Mouse (Mus musculus) MEL (cell line): ENCODE data around the gene Szt2. TPM values are rescaled to one million over a fixed set of nuclear protein-coding genes. Genes with fewer than 3 reads are reported as not detected.

Experiments
- DNase-seq: peaks from one replicate; pipeline ENCODE4 v3.0.0; 2011; ENCODE audit warnings: low read depth, low spot score
- H3K27ac ChIP-seq: 2 replicates; pipeline ENCODE4 v1.5.1; 2012; ENCODE audit warnings: low read depth, mild to moderate bottlenecking, control low read depth, low read length, moderate library complexity; ENCODE audit not compliant: control insufficient read depth
- H3K27me3 ChIP-seq, 2 experiments: fragments of 150-350 bp in 1 of 2; sonication (generic) in 1 of 2; 2 replicates each; pipeline ENCODE4 v1.6.1; 2012; ENCODE audit warnings: low read length in 2 of 2, mild to moderate bottlenecking in 2 of 2, improper control_type of control experiment in 1 of 2, moderate library complexity in 1 of 2; ENCODE audit not compliant: insufficient read depth in 2 of 2, control insufficient read depth in 1 of 2
- H3K36me3 ChIP-seq, 2 experiments: 2 replicates each; pipeline ENCODE4 v1.6.1; 2012 to 2014; ENCODE audit warnings: low read length in 2 of 2, improper control_type of control experiment in 1 of 2, inconsistent platforms in 1 of 2, mild to moderate bottlenecking in 1 of 2; ENCODE audit not compliant: insufficient read depth in 2 of 2, control insufficient read depth in 1 of 2
- H3K4me1 ChIP-seq, 2 experiments: fragments of 150-350 bp in 1 of 2; sonication (generic) in 1 of 2; 2 replicates each; pipeline ENCODE4 v1.6.1; 2012; ENCODE audit warnings: low read length in 2 of 2, improper control_type of control experiment in 1 of 2, mild to moderate bottlenecking in 1 of 2; ENCODE audit not compliant: insufficient read depth in 2 of 2, control insufficient read depth in 1 of 2
- H3K4me3 ChIP-seq, 2 experiments: fragments of 150-350 bp in 1 of 2; sonication (generic) in 1 of 2; 2 replicates each; pipeline ENCODE4 v1.5.1; 2012; ENCODE audit warnings: low read depth in 2 of 2, low read length in 2 of 2, mild to moderate bottlenecking in 2 of 2, moderate library complexity in 2 of 2, control low read depth in 1 of 2, improper control_type of control experiment in 1 of 2; ENCODE audit not compliant: control insufficient read depth in 1 of 2, insufficient read depth in 1 of 2
- H3K79me2 ChIP-seq: 2 replicates; pipeline ENCODE4 v1.6.1; 2012; ENCODE audit warnings: mild to moderate bottlenecking, low read length, moderate library complexity; ENCODE audit not compliant: control insufficient read depth, poor library complexity, insufficient read depth
- H3K9ac ChIP-seq: 2 replicates; pipeline ENCODE4 v1.6.1; 2012; ENCODE audit warnings: low read depth, mild to moderate bottlenecking, control low read depth, low read length, moderate library complexity; ENCODE audit not compliant: control insufficient read depth, poor library complexity, severe bottlenecking
- H3K9me3 ChIP-seq: fragments of 150-350 bp; sonication (generic); replicated peaks from 2 replicates; pipeline ENCODE4 v1.6.1; 2012; ENCODE audit warnings: mild to moderate bottlenecking, low read length, improper control_type of control experiment, moderate library complexity; ENCODE audit not compliant: insufficient read depth
- CHD1 ChIP-seq: IDR thresholded peaks from 2 replicates; pipeline ENCODE4 v1.6.1; 2012; ENCODE audit warnings: low read depth, mild to moderate bottlenecking, inconsistent platforms, low read length, improper control_type of control experiment
- CTCF ChIP-seq, 3 experiments: IDR thresholded peaks in 2 of 3; conservative IDR thresholded peaks in 1 of 3; 2 replicates each; pipeline ENCODE4 v1.5.1; 2011 to 2012; ENCODE audit warnings: low read length in 3 of 3, low read depth in 2 of 3, mild to moderate bottlenecking in 2 of 3, improper control_type of control experiment in 1 of 3, inconsistent platforms in 1 of 3, mixed read lengths in 1 of 3, moderate library complexity in 1 of 3; ENCODE audit not compliant: control insufficient read depth in 1 of 3, insufficient read depth in 1 of 3, poor library complexity in 1 of 3, severe bottlenecking in 1 of 3
- ELF1 ChIP-seq: IDR thresholded peaks from 2 replicates; pipeline ENCODE4 v1.6.1; 2014; ENCODE audit warnings: low read depth, mild to moderate bottlenecking, inconsistent platforms, low read length, improper control_type of control experiment, moderate library complexity
- KAT2A ChIP-seq: conservative IDR thresholded peaks from 2 replicates; pipeline ENCODE4 v1.6.1; 2012; ENCODE audit warnings: low read depth, low read length, improper control_type of control experiment, inconsistent platforms
- MAZ ChIP-seq: IDR thresholded peaks from 2 replicates; pipeline ENCODE4 v1.6.1; 2012; ENCODE audit warnings: low read depth, mild to moderate bottlenecking, inconsistent platforms, low read length, improper control_type of control experiment
- MEF2A ChIP-seq: IDR thresholded peaks from 2 replicates; pipeline ENCODE4 v1.6.1; 2014; ENCODE audit warnings: low read depth, mild to moderate bottlenecking, inconsistent platforms, low read length, improper control_type of control experiment; ENCODE audit not compliant: poor library complexity, insufficient replicate concordance, severe bottlenecking; ENCODE audit errors: extremely low read depth
- MYB ChIP-seq: IDR thresholded peaks from 2 replicates; pipeline ENCODE4 v1.6.1; 2011; ENCODE audit warnings: mild to moderate bottlenecking, low read depth, low read length, improper control_type of control experiment
- NELFE ChIP-seq: IDR thresholded peaks from 2 replicates; pipeline ENCODE4 v1.6.1; 2011; ENCODE audit warnings: low read depth, low read length, improper control_type of control experiment
- NRF1 ChIP-seq: IDR thresholded peaks from 2 replicates; pipeline ENCODE4 v1.6.1; 2014; ENCODE audit warnings: low read depth, mild to moderate bottlenecking, inconsistent platforms, low read length, improper control_type of control experiment, moderate library complexity; ENCODE audit not compliant: poor library complexity, insufficient read depth, severe bottlenecking
- TCF12 ChIP-seq: IDR thresholded peaks from 2 replicates; pipeline ENCODE4 v1.6.1; 2014; ENCODE audit warnings: low read depth, mild to moderate bottlenecking, inconsistent platforms, low read length, improper control_type of control experiment, moderate library complexity
- UBTF ChIP-seq: IDR thresholded peaks from 2 replicates; pipeline ENCODE4 v1.6.1; 2012; ENCODE audit warnings: low read depth, mild to moderate bottlenecking, inconsistent platforms, low read length, improper control_type of control experiment, moderate library complexity, borderline replicate concordance; ENCODE audit not compliant: insufficient read depth
- USF1 ChIP-seq: IDR thresholded peaks from 2 replicates; pipeline ENCODE4 v1.6.1; 2014; ENCODE audit warnings: low read depth, mild to moderate bottlenecking, inconsistent platforms, low read length, improper control_type of control experiment, moderate library complexity
- USF2 ChIP-seq, 2 experiments: IDR thresholded peaks; 2 replicates each; pipeline ENCODE4 v1.6.1; 2011 to 2012; ENCODE audit warnings: improper control_type of control experiment in 2 of 2, low read length in 2 of 2, borderline replicate concordance in 1 of 2, inconsistent platforms in 1 of 2, low read depth in 1 of 2, mild to moderate bottlenecking in 1 of 2; ENCODE audit not compliant: insufficient read depth in 1 of 2
- ZC3H11A ChIP-seq: IDR thresholded peaks from 2 replicates; pipeline ENCODE4 v1.6.1; 2012; ENCODE audit warnings: low read depth, mild to moderate bottlenecking, inconsistent platforms, low read length, improper control_type of control experiment
- ZKSCAN1 ChIP-seq: IDR thresholded peaks from 2 replicates; pipeline ENCODE4 v1.6.1; 2012; ENCODE audit warnings: low read depth, mild to moderate bottlenecking, inconsistent platforms, low read length, improper control_type of control experiment, moderate library complexity
- ZMIZ1 ChIP-seq: IDR thresholded peaks from 2 replicates; pipeline ENCODE4 v1.6.1; 2012; ENCODE audit warnings: low read depth, mild to moderate bottlenecking, inconsistent platforms, low read length, improper control_type of control experiment, moderate library complexity
- polyA plus RNA-seq, 2 experiments: library from polyadenylated mRNA; stranded (reverse) in 1 of 2; unstranded in 1 of 2; fragments of >175 nt in 1 of 2; fragments of >200 nt in 1 of 2; gene quantifications; 2 replicates each; pipeline versions ENCODE4 v1.2.1 to v1.2.4; 2012; ENCODE audit warnings: low replicate concordance in 2 of 2, low read depth in 1 of 2; ENCODE audit not compliant: insufficient read length in 2 of 2, insufficient read depth in 1 of 2, missing spikeins in 1 of 2
- total RNA-seq: library from RNA; depleted of rRNA; stranded (reverse); fragments of 300-350 nt; gene quantifications from 2 replicates; pipeline ENCODE4 v1.2.3, GENCODE M21; 2012

The Szt2 gene
- total and polyA plus RNA-seq, 3 experiments: 5.7 to 24.0 TPM; not detected in 1

GRCm38 (mm10) chr4:118401421-118401820 lies 7.7 kb downstream of the Szt2 start:
- H3K79me2 ChIP-seq: no peaks in the 10 kb centered on the region
- DNase-seq: no peak
- H3K4me1 ChIP-seq: no peaks in the 10 kb centered on the region
- no peak overlapping the region for H3K9ac ChIP-seq
- H3K27me3 ChIP-seq: no peaks in the 10 kb centered on the region
- no peak overlapping the region for H3K4me3 ChIP-seq
- no peaks in the 10 kb centered on the region for H3K9me3 ChIP-seq
- no peak overlapping the region for H3K27ac ChIP-seq
- peaks cover 0 to 4% of the 10 kb centered on the region in 2 experiments; a peak in 2 of 4 replicates for H3K36me3 ChIP-seq
- no peak for TF ChIP-seq NELFE
- no peak for TF ChIP-seq USF1

DNA sequence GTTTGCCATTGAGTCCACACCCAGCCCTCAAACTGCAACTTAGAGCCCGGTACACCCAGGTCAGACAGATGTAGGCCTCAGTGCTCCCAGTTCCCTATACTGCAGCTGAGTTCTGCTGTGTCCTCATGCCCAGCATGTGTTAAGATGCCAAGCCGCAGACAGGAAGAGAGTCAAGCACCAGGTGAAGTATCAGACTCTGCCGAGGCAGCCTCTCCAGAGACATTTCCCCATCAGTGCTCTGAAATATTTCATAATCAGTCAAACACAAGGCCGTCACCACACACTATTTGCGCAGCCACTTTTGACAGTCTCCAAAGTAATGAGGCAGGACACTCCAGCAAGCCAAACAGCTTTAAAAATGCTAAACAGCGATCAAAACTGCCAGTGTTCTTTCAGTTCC lies 10.7 kb downstream of the Szt2 start:
- Histone ChIP-seq H3K4me3 (no peak overlapping the region), H3K27me3 (no peaks in the 10 kb centered on the region), H3K4me1 (peaks cover 8 to 9% of the 10 kb centered on the region in 2 experiments), H3K27ac (no peak overlapping the region), H3K9me3 (no peaks in the 10 kb centered on the region), H3K36me3 (peaks cover 4 to 12% of the 10 kb centered on the region in 2 experiments), H3K9ac (no peak overlapping the region), H3K79me2 (no peaks in the 10 kb centered on the region)
- no peak for TF ChIP-seq USF2 (IDR thresholded peaks at IDR 0.05; ENCODE audit: borderline replicate concordance in 1 of 2, insufficient read depth in 1 of 2, low read depth in 1 of 2, low read length in 2 of 2)
- no peak for TF ChIP-seq ELF1
- TF ChIP-seq TCF12: no peak
- no peak for TF ChIP-seq USF1
- no peak for TF ChIP-seq MYB
- TF ChIP-seq MEF2A: no peak
- TF ChIP-seq KAT2A: no peak
- no peak for TF ChIP-seq ZC3H11A
- no peak for TF ChIP-seq NRF1
- TF ChIP-seq CTCF (IDR thresholded peaks at IDR 0.05 in 2 of 3, conservative IDR thresholded peaks at IDR 0.05 in 1 of 3; ENCODE audit: control insufficient read depth in 1 of 3, insufficient read depth in 1 of 3, low read depth in 2 of 3, low read length in 3 of 3, poor library complexity in 1 of 3, severe bottlenecking in 1 of 3): no peak
- TF ChIP-seq ZMIZ1: no peak
- TF ChIP-seq CHD1: no peak
- TF ChIP-seq ZKSCAN1: no peak
- no peak for TF ChIP-seq MAZ
- TF ChIP-seq UBTF: no peak
- DNase-seq: no peak
